Mouse (Mus musculus): ENCODE data around the gene Sars2. TPM values are rescaled to one million over a fixed set of nuclear protein-coding genes. Genes with fewer than 3 reads are reported as not detected.
"Not testable (repeated sequence)": the region's sequence is repeated elsewhere in the genome, so short reads cannot be mapped to it uniquely, and the experiment has no call there.

Gene Sars2
- 12.5 and 16.1 TPM in 2 replicates for polyA plus RNA-seq (2012; rRNA removed)

GRCm38 (mm10) chr7:28741709-28742438 is at the start of gene Sars2, which contains the start of gene Mrps12:
Gene Sars2, plus strand, starts transcription at chr7:28741992.
Gene Mrps12, minus strand, starts transcription at chr7:28741820.
- peak; percentile 96 for DNase-seq (ENCODE audit: low read depth)

GRCm38 (mm10) chr7:28692545-28693320 is 49.1 kb upstream of the Sars2 start, which contains the start of gene Fbxo27:
Gene Fbxo27, plus strand, starts transcription at chr7:28692849.
- no peak for DNase-seq (ENCODE audit: low read depth)

GRCm38 (mm10) chr7:28693321-28693966 is 48.3 kb upstream of the Sars2 start:
- DNase-seq (ENCODE audit: low read depth): peak; percentile 90

- DNase-seq (ENCODE audit: low read depth): no peak
Measured at GRCm38 (mm10) chr7:28694423-28694822, 47.4 kb upstream of the Sars2 start.

- DNase-seq (ENCODE audit: low read depth): no peak
Measured at GRCm38 (mm10) chr7:28694966-28695511, 46.8 kb upstream of the Sars2 start.

- DNase-seq (ENCODE audit: low read depth): no peak
Measured at GRCm38 (mm10) chr7:28697277-28697676, 44.5 kb upstream of the Sars2 start.

GRCm38 (mm10) chr7:28700269-28700668 is 41.5 kb upstream of the Sars2 start:
- no peak for DNase-seq (ENCODE audit: low read depth)

GRCm38 (mm10) chr7:28701306-28701705 is 40.5 kb upstream of the Sars2 start:
- not testable (repeated sequence) for DNase-seq (ENCODE audit: low read depth)

GRCm38 (mm10) chr7:28702601-28703143 is 39.1 kb upstream of the Sars2 start:
- DNase-seq (ENCODE audit: low read depth): no peak

GRCm38 (mm10) chr7:28709454-28709853 is 32.3 kb upstream of the Sars2 start:
- no peak for DNase-seq (ENCODE audit: low read depth)

- DNase-seq (ENCODE audit: low read depth): no peak
Measured at GRCm38 (mm10) chr7:28710962-28711361, 30.8 kb upstream of the Sars2 start.

- DNase-seq (ENCODE audit: low read depth): no peak
Measured at GRCm38 (mm10) chr7:28714667-28715066, 27.1 kb upstream of the Sars2 start.

- no peak for DNase-seq (ENCODE audit: low read depth)
Measured at GRCm38 (mm10) chr7:28715598-28715997, 26.2 kb upstream of the Sars2 start.

- DNase-seq (ENCODE audit: low read depth): no peak
Measured at GRCm38 (mm10) chr7:28716590-28717281, 25.1 kb upstream of the Sars2 start, which contains the start of gene Fbxo17. Gene Fbxo17, plus strand, starts transcription at chr7:28716804.

- DNase-seq (ENCODE audit: low read depth): no peak
Measured at GRCm38 (mm10) chr7:28717726-28718125, 24.1 kb upstream of the Sars2 start.

GRCm38 (mm10) chr7:28719159-28719558 is 22.6 kb upstream of the Sars2 start:
- DNase-seq (ENCODE audit: low read depth): no peak

GRCm38 (mm10) chr7:28719650-28720049 is 22.1 kb upstream of the Sars2 start:
- no peak for DNase-seq (ENCODE audit: low read depth)

- DNase-seq (ENCODE audit: low read depth): no peak
Measured at GRCm38 (mm10) chr7:28720753-28721537, 20.8 kb upstream of the Sars2 start.

- DNase-seq (ENCODE audit: low read depth): no peak
Measured at GRCm38 (mm10) chr7:28722079-28722478, 19.7 kb upstream of the Sars2 start.

- DNase-seq (ENCODE audit: low read depth): no peak
Measured at GRCm38 (mm10) chr7:28724613-28725012, 17.2 kb upstream of the Sars2 start.

All from gonadal fat pad, adult 2 months (tissue).